Mouse (Mus musculus): ENCODE results near the gene Ovgp1.
"Not testable (repeated sequence)": the region's sequence is repeated elsewhere in the genome, so short reads cannot be mapped to it uniquely, and the experiment has no call there.

Gene Ovgp1

GRCm38 (mm10) chr3:105994730-105995129, 21.2 kb downstream of the Ovgp1 start:
- no peak for DNase-seq (ENCODE audit: low spot score in 2 of 2)

- no peak for DNase-seq (ENCODE audit: low spot score in 2 of 2)
Observed at GRCm38 (mm10) chr3:106000707-106001375, 27.3 kb downstream of the Ovgp1 start.

GRCm38 (mm10) chr3:106001416-106002370, 28.2 kb downstream of the Ovgp1 start:
- DNase-seq (ENCODE audit: low spot score in 2 of 2), result no peak

GRCm38 (mm10) chr3:106003360-106003759, 29.8 kb downstream of the Ovgp1 start:
- DNase-seq (ENCODE audit: low spot score in 2 of 2), result not testable (repeated sequence)

GRCm38 (mm10) chr3:106014546-106014945, 41.0 kb downstream of the Ovgp1 start, which contains the start of gene Pifo:
Gene Pifo (minus strand): TSS chr3:106014646.
- DNase-seq (ENCODE audit: low spot score in 2 of 2), result no peak

- DNase-seq (ENCODE audit: low spot score in 2 of 2), result no peak
Observed at GRCm38 (mm10) chr3:106021840-106022239, 48.3 kb downstream of the Ovgp1 start.

- DNase-seq (ENCODE audit: low spot score in 2 of 2), result no peak
Observed at GRCm38 (mm10) chr3:106024135-106024534, 50.6 kb downstream of the Ovgp1 start.

GRCm38 (mm10) chr3:106032781-106033180, 59.3 kb downstream of the Ovgp1 start, which contains the start of gene Chil5:
Gene Chil5 (minus strand): TSS chr3:106032814.
- no peak for DNase-seq (ENCODE audit: low spot score in 2 of 2)
